Mouse (Mus musculus): ENCODE results near the gene Itch.
"Not testable (repeated sequence)": the region's sequence is repeated elsewhere in the genome, so short reads cannot be mapped to it uniquely, and the experiment has no call there.

Gene Itch

GRCm38 (mm10) chr2:155149296-155149695 lies 16.0 kb downstream of the Itch start:
- DNase-seq, result not testable (repeated sequence)

DNA sequence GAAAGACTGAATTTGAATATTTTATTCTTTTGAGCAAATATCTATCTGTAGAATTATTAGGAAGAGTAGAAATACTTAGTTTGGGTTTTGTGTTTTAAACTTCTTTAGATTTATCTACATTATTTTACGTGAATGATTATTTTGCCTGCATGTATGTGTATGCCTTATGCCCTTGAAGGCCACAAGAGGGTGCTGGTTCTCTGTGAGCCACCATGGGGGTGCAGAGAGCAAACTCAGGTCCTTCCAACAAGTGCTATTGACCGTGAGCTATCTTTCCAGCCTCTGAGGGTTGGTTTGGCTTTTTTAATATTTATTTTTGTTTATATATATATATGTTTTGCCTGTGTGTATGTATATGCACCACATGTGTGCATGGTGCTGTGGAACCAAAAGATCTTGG lies 74.1 kb downstream of the Itch start:
- peak; percentile 20 for DNase-seq

- no peak for DNase-seq
These were observed 89.8 kb downstream of the Itch start for GRCm38 (mm10) chr2:155223145-155223544.

DNA sequence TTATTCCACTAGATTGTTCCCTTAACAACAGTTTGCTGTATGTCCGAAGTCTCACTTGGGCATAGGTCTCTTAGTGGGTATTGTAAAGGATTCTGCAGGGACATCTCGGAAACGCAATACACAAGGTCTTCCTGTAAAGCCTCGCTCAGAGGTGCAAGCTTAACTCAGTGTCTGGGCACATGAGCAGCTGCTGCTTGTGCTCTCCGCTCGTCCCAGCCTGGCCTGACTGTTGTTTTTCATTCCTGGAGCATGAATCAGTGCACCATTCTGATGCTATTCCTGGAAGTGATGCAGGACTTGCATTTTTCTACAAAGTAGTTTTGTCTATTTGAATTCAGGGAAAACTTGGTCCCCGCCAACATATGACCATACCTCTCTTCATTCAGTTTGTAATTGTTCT lies 91.4 kb downstream of the Itch start:
- DNase-seq, result no peak

- DNase-seq, result peak; percentile 8
These were observed 102.5 kb downstream of the Itch start for GRCm38 (mm10) chr2:155235746-155236361.

GRCm38 (mm10) chr2:155236362-155236992 lies 103.2 kb downstream of the Itch start, which contains the start of gene Dynlrb1:
TSS of gene Dynlrb1 (plus strand) at chr2:155236533.
- peak; percentile 100 for DNase-seq

DNA sequence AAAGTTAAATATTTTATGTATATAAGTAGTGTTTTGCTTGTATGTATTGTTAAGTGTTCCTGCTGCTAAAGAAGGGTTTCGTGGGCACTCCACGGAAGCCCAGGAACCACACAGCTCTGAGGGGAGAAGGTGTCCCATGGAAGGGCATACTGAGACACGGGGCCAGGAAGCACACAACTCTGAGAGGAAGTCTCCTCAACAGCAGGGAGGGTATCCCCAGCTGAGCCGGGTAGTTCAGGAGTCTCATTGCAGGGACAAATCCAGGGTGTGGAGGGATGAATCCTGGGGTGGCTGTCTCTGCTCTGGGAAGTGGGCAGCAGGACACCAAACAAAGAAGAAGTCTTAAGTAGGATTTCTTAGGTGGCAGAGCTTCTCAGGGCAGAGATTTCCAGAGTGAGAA lies 104.0 kb downstream of the Itch start:
- no peak for DNase-seq

- DNase-seq, result peak; percentile 18
These were observed 107.6 kb downstream of the Itch start for GRCm38 (mm10) chr2:155240915-155241314.

DNA sequence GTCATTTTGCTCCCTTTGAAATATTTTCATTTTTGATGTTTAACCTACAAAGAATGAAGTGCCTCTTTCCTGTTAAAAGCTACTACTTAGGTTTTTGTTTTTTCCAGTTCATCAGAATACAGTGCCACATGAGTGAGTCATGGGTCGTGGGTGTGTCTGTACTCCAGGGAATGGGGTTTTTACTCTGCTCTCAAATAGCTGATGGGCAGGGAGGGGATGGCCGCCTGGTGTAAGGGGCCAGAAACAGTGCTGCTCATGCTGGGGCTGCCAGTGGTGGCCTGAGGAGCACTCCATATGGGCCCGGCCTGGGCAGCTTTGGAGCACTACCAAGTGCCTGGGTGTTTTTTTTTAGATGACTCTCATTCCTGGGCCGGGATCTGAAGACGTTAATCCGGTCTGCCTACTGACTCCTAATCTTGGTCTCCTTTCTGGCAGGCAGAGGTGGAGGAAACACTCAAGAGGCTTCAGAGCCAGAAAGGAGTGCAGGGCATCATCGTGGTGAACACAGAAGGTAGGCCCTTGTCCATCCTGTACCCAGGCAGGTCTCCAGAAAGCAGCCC lies 109.1 kb downstream of the Itch start:
- DNase-seq, result no peak

DNA sequence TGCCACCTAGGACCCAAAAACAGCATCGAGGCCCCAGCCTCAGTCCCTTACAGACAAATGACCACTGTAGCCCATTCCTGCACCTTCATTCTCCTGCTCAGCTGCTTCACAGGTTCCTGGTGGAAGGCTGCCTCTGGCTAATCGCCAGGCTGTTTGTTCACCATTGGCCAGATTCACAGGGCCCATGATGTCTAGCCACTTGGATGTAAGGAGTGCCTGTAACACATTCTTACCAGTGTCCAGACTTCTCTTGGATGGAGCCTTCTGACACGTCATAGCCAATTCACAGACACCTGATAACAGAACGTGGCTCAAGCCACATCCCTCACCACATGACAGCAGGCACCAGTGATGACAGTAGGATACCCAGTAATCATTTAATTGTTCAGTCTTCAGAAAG lies 112.9 kb downstream of the Itch start:
- no peak for DNase-seq

GRCm38 (mm10) chr2:155248206-155248605 lies 114.9 kb downstream of the Itch start:
- no peak for DNase-seq

- no peak for DNase-seq
These were observed 115.4 kb downstream of the Itch start for GRCm38 (mm10) chr2:155248718-155249117.

DNA sequence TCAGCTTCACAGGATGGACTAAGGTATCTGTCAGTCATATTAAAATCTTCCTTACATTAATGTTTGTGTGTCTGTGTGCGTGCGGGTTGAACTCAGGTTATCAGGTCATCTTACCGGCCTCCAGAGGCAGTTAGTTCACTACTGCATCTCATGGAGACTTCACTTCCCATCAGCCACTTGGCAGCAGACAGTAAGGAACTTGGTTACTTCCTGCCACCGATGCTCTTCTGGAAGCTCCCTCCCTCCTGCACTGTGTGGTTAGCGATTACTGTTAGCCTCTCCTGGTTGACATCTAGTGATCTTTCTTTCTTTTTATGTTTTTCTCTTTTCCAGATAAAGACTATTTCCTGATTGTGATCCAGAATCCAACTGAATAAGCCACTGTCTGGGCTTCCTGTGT lies 116.3 kb downstream of the Itch start:
- no peak for DNase-seq

GRCm38 (mm10) chr2:155265526-155265925 lies 132.2 kb downstream of the Itch start:
- DNase-seq, result no peak

DNA sequence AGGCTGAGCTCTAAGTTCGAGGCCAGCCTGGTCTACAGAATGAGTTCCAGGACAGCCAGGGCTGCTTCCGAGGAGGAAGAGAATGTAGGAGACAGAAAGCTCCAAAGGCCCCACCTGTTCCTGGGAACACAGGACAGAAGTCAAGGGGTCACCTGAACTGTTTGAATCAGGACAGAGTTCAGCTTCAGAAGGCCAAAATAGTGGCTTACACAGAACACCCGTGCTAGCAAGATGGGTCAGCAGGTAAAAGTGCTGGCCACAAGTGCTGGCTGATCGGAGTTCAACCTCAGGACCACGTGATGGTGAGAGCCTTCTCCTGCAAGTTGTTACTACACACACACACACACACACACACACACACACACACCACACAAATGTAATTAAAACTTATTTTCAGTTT lies 133.6 kb downstream of the Itch start:
- DNase-seq, result peak; percentile 28

GRCm38 (mm10) chr2:155271957-155272356 lies 138.6 kb downstream of the Itch start:
- no peak for DNase-seq

GRCm38 (mm10) chr2:155272396-155273170 lies 139.3 kb downstream of the Itch start:
- no peak for DNase-seq

DNA sequence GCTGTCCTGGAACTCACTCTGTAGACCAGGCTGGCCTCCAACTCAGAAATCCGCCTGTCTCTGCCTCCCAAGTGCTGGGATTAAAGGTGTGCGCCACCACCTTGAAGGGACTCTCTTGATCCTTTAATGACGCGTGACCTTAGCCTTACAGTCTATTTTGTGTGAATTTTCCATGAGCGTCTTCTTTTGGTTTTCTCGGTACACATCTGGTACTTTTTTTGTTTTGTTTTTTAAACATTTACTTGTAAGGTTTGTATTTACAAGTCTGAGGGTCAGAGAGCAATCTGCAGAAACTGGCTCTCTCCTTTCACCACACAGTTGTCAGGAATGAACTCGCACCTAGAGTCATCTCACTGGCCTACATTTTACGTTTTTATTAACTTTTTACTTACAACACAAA lies 140.3 kb downstream of the Itch start:
- no peak for DNase-seq

DNA sequence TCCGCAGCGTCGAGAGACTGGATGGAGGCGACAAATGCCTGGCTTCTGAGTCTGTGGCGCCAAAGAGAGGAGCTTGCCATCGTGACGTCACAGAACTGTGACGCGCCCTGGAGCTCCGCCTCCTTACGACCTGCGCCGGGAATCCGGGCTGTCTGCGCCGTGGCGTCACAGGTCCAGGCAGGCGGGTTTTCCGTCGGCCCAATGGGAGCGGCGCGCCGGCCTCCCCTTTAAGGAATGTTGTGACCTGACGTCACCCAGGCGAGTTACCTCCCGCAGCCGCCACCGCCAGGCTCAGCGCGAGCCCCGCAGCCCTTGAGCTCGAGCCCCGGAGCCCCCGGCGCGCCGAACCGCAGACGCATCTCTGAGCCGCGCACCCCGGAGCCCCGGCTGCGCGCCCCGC lies 142.9 kb downstream of the Itch start, which contains the start of gene Map1lc3a:
Gene Map1lc3a (plus strand): TSS at position 103 of the 400 bp plus-strand sequence.
- peak; percentile 97 for DNase-seq
